Mouse (Mus musculus) midbrain, embryonic 12.5 days (tissue): Measurements from ENCODE around the gene Vps37b. TPM values are rescaled to one million over a fixed set of nuclear protein-coding genes. Genes with fewer than 3 reads are reported as not detected.

Experiments used
- ATAC-seq: fragments of 200-750 bp; cut with Nextera tagmentation; 2 replicates; pipeline ENCODE4 v1.8.0; 2017; ENCODE audit warnings: low read depth, moderate TSS enrichment, moderate library complexity; ENCODE audit not compliant: low FRiP score
- H3K27ac ChIP-seq: fragments of 300-500 bp; sonication (generic); replicated peaks from 2 replicates; pipeline ENCODE4 v1.5.1; 2016; ENCODE audit warnings: mild to moderate bottlenecking
- H3K27me3 ChIP-seq: fragments of 300-500 bp; sonication (generic); 2 replicates; pipeline ENCODE4 v1.6.1; 2016; ENCODE audit warnings: mild to moderate bottlenecking
- H3K36me3 ChIP-seq: fragments of 300-500 bp; sonication (generic); 2 replicates; pipeline ENCODE4 v1.6.1; 2016
- H3K4me1 ChIP-seq: fragments of 300-500 bp; sonication (generic); 2 replicates; pipeline ENCODE4 v1.6.1; 2016
- H3K4me2 ChIP-seq: fragments of 300-500 bp; sonication (generic); replicated peaks from 2 replicates; pipeline ENCODE4 v1.6.1; 2016; ENCODE audit warnings: mild to moderate bottlenecking, moderate library complexity
- H3K4me3 ChIP-seq: fragments of 300-500 bp; sonication (generic); 2 replicates; pipeline ENCODE4 v1.5.1; 2016; ENCODE audit warnings: mild to moderate bottlenecking
- H3K9ac ChIP-seq: fragments of 300-500 bp; sonication (generic); replicated peaks from 2 replicates; pipeline ENCODE4 v1.6.1; 2016; ENCODE audit warnings: mild to moderate bottlenecking, moderate library complexity
- H3K9me3 ChIP-seq: fragments of 300-500 bp; sonication (generic); 2 replicates; pipeline ENCODE4 v1.6.1; 2016; ENCODE audit warnings: mild to moderate bottlenecking
- WGBS: fragments of 180-500 bp; shearing (Covaris S2); methylation state at CpG from one replicate; pipeline ENCODE4 v1.1.7; 2016; 5-methylcytosine and 5-hydroxymethylcytosine counted together
- polyA plus RNA-seq: library from polyadenylated mRNA; unstranded; fragments of >200 nt; fragmentation: Nextera tagmentation; extraction: Ambion mirVana; gene quantifications from 2 replicates; pipeline ENCODE4 v1.2.1, GENCODE M21; 2016

Vps37b gene
- polyA plus RNA-seq, 1 experiment from 2014 or later: 68.0 TPM

DNA sequence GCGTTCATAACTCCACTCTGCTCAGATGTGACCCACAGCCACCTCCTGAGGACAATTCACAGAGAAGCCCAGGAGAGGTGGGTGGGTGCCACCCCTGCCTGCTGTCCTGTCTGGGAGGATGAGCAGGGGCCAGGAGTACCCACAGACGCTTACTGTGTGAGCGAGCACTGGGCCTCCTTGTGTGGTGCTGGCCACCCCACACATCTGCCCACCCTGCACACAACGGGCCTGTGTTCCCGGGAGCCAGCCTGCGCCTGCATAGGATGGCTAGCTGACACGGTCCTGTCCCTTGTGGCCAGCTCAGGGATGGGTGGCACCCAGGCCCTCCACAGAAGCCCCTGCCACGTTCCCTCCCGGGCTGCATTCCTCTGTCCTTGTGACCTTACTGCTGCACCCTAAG, 46.6 kb downstream of the Vps37b start:
- 0 out of 2 replicates have a peak, but pooled peaks cover 10% of the 10 kb centered on the region for H3K27me3 ChIP-seq

DNA sequence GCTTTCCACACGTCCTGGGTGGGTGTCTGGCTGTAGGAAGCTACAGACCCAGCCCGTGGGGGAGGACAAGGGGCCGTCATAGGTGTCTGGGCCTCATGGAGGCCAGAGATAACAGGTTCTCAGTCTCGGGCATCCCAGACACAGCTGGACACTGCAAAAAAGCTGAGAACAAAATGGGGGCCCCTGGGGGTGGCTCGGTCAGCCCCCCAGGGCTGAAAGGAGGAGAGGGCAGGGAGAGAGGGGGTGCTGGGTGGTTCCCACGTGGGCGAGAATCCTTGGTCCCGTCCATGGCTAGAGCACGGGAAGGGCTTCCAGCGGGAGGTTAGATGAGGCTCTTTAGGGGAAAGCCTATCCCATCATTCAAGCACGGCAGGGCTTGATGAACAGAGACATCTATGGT, 49.2 kb downstream of the Vps37b start:
- Histone ChIP-seq H3K36me3 (no peaks in the 10 kb centered on the region), H3K27me3 (0 out of 2 replicates have a peak, but pooled peaks cover 3% of the 10 kb centered on the region), H3K4me1 (no peaks in the 10 kb centered on the region), H3K9ac (no peak overlapping the region), H3K4me3 (no peak overlapping the region), H3K27ac (no peak overlapping the region), H3K9me3 (no peaks in the 10 kb centered on the region), H3K4me2 (no peak overlapping the region)
- ATAC-seq: no peak
- 78% methylated on average over 11 of the region's 11 CpGs for WGBS

More for the DNA sequence above, 46.6 kb downstream of the Vps37b start:
- Histone ChIP-seq H3K4me1 (peaks cover 6% of the 10 kb centered on the region; the same call in 1 of the 2 replicates), H3K4me2 (no peak overlapping the region), H3K4me3 (no peak overlapping the region), H3K27ac (no peak overlapping the region), H3K9ac (no peak overlapping the region), H3K36me3 (no peaks in the 10 kb centered on the region), H3K9me3 (no peaks in the 10 kb centered on the region)
- ATAC-seq: no peak
- WGBS: 81% methylated on average over 9 of the region's 9 CpGs

DNA sequence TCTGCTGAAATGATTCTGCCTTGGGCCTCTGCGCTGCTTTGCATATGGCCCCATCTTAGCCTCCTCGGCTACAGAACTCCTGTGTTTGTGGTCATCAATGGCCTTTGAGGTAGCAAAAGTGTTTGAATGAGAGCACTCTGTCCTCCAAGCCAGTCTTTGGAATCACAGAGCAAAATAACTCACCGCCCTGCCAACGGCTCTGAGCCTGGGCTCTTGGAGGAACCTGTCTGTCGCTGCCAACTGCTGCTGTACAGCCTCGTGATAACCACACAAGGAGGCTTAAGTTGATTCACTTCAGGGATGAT, 50.9 kb downstream of the Vps37b start:
- Histone ChIP-seq H3K4me2 (no peak overlapping the region), H3K27ac (no peak overlapping the region), H3K9ac (no peak overlapping the region), H3K4me3 (no peak overlapping the region), H3K9me3 (no peaks in the 10 kb centered on the region), H3K36me3 (no peaks in the 10 kb centered on the region), H3K27me3 (peaks cover 4% of the 10 kb centered on the region), H3K4me1 (no peaks in the 10 kb centered on the region; the same call in 1 of the 2 replicates)
- no peak for ATAC-seq
- 84% methylated on average over 6 of the region's 6 CpGs for WGBS

DNA sequence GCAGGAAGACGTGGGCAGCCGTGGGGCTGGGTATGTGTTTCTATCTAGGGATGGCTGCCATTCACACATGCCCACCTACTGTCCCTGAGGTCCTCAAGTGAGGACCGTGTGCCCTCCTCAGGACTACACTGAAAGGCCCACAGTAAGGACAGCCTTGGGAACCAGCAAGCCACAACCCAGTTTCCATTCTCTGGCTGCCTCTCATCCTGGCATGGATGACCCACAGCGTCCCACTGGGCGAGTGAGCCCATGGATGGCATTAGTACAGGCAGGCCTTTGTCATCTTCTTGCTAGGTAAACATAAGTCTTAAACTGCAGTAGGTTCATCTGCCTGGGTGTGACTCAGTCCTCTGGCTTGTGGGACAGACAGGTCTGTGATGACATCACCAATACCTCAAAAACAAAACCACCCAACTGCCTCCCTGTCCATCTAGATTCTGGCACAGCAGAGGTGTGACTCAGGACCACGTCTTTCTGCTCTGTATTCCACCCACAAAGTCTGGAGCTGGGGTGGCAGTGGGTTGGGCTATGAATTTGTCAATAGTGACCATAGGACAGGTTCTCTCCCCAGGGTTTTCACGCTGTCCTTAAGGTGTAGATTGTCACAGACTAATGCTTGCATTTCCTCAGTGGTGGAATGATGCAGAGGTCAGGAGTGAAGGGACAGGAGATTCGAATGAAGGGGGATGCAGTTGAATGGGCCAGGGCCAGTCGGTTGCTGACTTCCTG, 51.4 kb downstream of the Vps37b start:
- Histone ChIP-seq H3K9me3 (no peaks in the 10 kb centered on the region), H3K4me3 (no peak overlapping the region), H3K27ac (no peak overlapping the region), H3K4me2 (no peak overlapping the region), H3K36me3 (no peaks in the 10 kb centered on the region), H3K4me1 (no peaks in the 10 kb centered on the region; the same call in 1 of the 2 replicates), H3K9ac (no peak overlapping the region), H3K27me3 (peaks cover 9% of the 10 kb centered on the region)
- no peak for ATAC-seq
- WGBS: 81% methylated on average over 9 of the region's 9 CpGs

DNA sequence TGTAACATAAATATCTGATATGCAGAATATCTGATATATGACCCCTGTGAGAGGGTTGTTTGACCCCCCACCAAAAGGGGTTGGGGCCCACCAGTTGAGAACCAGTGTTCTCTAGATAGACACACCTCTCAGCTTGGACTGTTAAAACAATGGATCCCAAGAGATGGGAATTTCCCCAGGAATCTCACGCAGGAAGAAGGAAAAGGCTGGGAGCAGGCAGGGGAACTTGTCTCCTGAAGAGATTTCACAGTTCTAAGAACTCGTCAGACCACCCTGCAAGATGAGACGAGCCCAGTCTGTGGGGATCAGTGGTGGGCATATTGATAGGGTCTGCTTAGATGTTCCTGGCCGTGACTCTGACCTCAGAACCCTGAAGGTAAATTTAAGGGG, 52.1 kb downstream of the Vps37b start:
- peaks cover 16% of the 10 kb centered on the region for H3K27me3 ChIP-seq
- no peak overlapping the region for H3K4me3 ChIP-seq
- no peaks in the 10 kb centered on the region for H3K36me3 ChIP-seq
- no peaks in the 10 kb centered on the region for H3K9me3 ChIP-seq
- no peak overlapping the region for H3K27ac ChIP-seq
- 59% methylated on average over 4 of the region's 4 CpGs for WGBS
- H3K4me1 ChIP-seq: no peaks in the 10 kb centered on the region; the same call in 1 of the 2 replicates
- no peak overlapping the region for H3K4me2 ChIP-seq
- no peak for ATAC-seq
- no peak overlapping the region for H3K9ac ChIP-seq

GRCm38 (mm10) chr5:123979221-123979979, 52.7 kb downstream of the Vps37b start:
- Histone ChIP-seq H3K9me3 (no peaks in the 10 kb centered on the region), H3K27ac (no peak overlapping the region), H3K4me1 (peaks cover 4% of the 10 kb centered on the region), H3K36me3 (no peaks in the 10 kb centered on the region), H3K27me3 (peaks cover 22% of the 10 kb centered on the region), H3K4me3 (no peak overlapping the region), H3K4me2 (no peak overlapping the region), H3K9ac (no peak overlapping the region)
- no peak for ATAC-seq
- 73% methylated on average over 18 of the region's 18 CpGs for WGBS

GRCm38 (mm10) chr5:123978131-123978530, 53.9 kb downstream of the Vps37b start:
- ATAC-seq: no peak

GRCm38 (mm10) chr5:123977231-123977630, 54.8 kb downstream of the Vps37b start:
- Histone ChIP-seq H3K9ac (no peak overlapping the region), H3K4me3 (no peak overlapping the region), H3K9me3 (no peaks in the 10 kb centered on the region), H3K27me3 (peaks cover 33% of the 10 kb centered on the region), H3K4me1 (peaks cover 9% of the 10 kb centered on the region), H3K36me3 (no peaks in the 10 kb centered on the region), H3K27ac (no peak overlapping the region), H3K4me2 (no peak overlapping the region)
- WGBS: 43% methylated on average over 3 of the region's 3 CpGs
- no peak for ATAC-seq

More at GRCm38 (mm10) chr5:123978131-123978530, 53.9 kb downstream of the Vps37b start:
- no peaks in the 10 kb centered on the region for H3K36me3 ChIP-seq
- H3K4me3 ChIP-seq: no peak overlapping the region
- no peaks in the 10 kb centered on the region for H3K9me3 ChIP-seq
- H3K27me3 ChIP-seq: peaks cover 27% of the 10 kb centered on the region
- H3K9ac ChIP-seq: no peak overlapping the region
- no peak overlapping the region for H3K4me2 ChIP-seq
- no peak overlapping the region for H3K27ac ChIP-seq
- H3K4me1 ChIP-seq: peaks cover 9% of the 10 kb centered on the region
- 85% methylated on average over 5 of the region's 5 CpGs for WGBS

GRCm38 (mm10) chr5:123975668-123976180, 56.3 kb downstream of the Vps37b start:
- Histone ChIP-seq H3K9ac (no peak overlapping the region), H3K4me3 (no peak overlapping the region), H3K27ac (no peak overlapping the region), H3K4me1 (peaks cover 9% of the 10 kb centered on the region), H3K27me3 (peaks cover 41% of the 10 kb centered on the region), H3K9me3 (no peaks in the 10 kb centered on the region), H3K36me3 (no peaks in the 10 kb centered on the region), H3K4me2 (no peak overlapping the region)
- 82% methylated on average over 6 of the region's 6 CpGs for WGBS
- no peak for ATAC-seq

DNA sequence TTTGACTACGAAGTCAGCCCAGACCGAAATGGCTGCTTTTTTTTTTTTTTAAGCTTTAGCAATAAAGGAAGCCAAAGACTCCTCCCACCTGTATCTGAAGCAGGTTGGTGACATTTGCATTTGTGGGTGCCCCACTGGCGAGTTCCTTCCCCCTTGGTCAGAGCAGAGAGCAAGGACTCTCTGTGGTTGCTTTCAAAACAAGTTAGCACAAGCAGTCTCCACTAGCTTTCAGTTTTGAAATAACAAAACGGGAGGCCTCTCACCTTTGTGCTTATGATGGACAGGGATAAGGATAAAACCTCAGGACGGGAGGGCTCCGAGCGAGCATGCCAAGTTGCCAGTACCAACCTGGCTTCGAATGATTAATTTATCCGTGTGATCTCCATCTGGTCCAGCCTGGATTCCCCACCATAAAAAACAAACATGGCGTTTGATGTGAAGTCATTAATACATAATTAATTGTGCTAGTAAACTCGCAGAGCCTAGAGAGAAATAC, 57.4 kb downstream of the Vps37b start:
- Histone ChIP-seq H3K4me3 (peak overlapping the region; percentile 82), H3K9me3 (no peaks in the 10 kb centered on the region), H3K36me3 (no peaks in the 10 kb centered on the region), H3K9ac (no peak overlapping the region), H3K27ac (no peak overlapping the region), H3K4me1 (peaks cover 9% of the 10 kb centered on the region), H3K27me3 (peaks cover 48% of the 10 kb centered on the region), H3K4me2 (peak overlapping the region; percentile 92)
- ATAC-seq: no peak
- 39% methylated on average over 11 of the region's 11 CpGs for WGBS

DNA sequence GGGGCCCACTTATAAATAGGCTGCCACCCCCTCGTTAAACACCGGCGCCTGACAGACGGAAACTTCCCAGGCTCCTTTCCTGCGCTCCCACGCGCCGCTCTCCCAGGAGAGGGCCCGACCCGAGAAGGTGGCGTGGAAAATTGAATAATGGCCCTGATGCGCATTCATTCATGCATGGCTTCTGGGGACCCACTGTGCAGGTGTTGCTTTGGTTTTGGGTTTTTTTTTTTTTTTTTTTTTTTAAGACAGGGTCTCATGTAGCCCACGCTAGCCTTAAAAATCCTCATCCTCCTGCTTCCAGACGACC, 57.9 kb downstream of the Vps37b start:
- under 1% methylated on average over 14 of the region's 14 CpGs for WGBS
- H3K9me3 ChIP-seq: no peaks in the 10 kb centered on the region
- peaks cover 9% of the 10 kb centered on the region for H3K4me1 ChIP-seq
- no peak for ATAC-seq
- H3K27me3 ChIP-seq: peaks cover 48% of the 10 kb centered on the region
- H3K9ac ChIP-seq: peak overlapping the region; percentile 75
- peak overlapping the region; percentile 92 for H3K4me2 ChIP-seq
- H3K27ac ChIP-seq: no peak overlapping the region
- peak overlapping the region; percentile 82 for H3K4me3 ChIP-seq
- H3K36me3 ChIP-seq: no peaks in the 10 kb centered on the region
